Mouse (Mus musculus) embryonic facial prominence, embryonic 14.5 days (tissue): ENCODE measurements around the gene Ube2h. TPM values are rescaled to one million over a fixed set of nuclear protein-coding genes. Genes with fewer than 3 reads are reported as not detected.
"Not testable (repeated sequence)": the region's sequence is repeated elsewhere in the genome, so short reads cannot be mapped to it uniquely, and the experiment has no call there.

Experiments
- ATAC-seq: fragments of 200-750 bp; cut with Nextera tagmentation; 2 replicates; pipeline ENCODE4 v1.8.0; 2017; ENCODE audit warnings: low read depth, moderate number of reproducible peaks, moderate TSS enrichment
- DNase-seq: peaks from one replicate; pipeline ENCODE4 v3.0.0-alpha.2; 2015; ENCODE audit warnings: low spot score
- H3K27ac ChIP-seq: fragments of 300-500 bp; sonication (generic); replicated peaks from 2 replicates; pipeline ENCODE4 v1.5.1; 2014; ENCODE audit warnings: low read depth, mild to moderate bottlenecking, low read length, moderate library complexity
- H3K27me3 ChIP-seq: fragments of 300-500 bp; sonication (generic); replicated peaks from 2 replicates; pipeline ENCODE4 v1.6.1; 2014; ENCODE audit warnings: low read length; ENCODE audit not compliant: control insufficient read depth, insufficient read depth
- H3K36me3 ChIP-seq: fragments of 300-500 bp; sonication (generic); 2 replicates; pipeline ENCODE4 v1.6.1; 2014; ENCODE audit warnings: low read length, mixed read lengths; ENCODE audit not compliant: control insufficient read depth, insufficient read depth
- H3K4me1 ChIP-seq: fragments of 300-500 bp; sonication (generic); 2 replicates; pipeline ENCODE4 v1.6.1; 2014; ENCODE audit warnings: antibody characterized with exemption, low read length; ENCODE audit not compliant: control insufficient read depth, insufficient read depth
- H3K4me2 ChIP-seq: fragments of 300-500 bp; sonication (generic); 2 replicates; pipeline ENCODE4 v1.6.1; 2014; ENCODE audit warnings: low read depth, mild to moderate bottlenecking, low read length, moderate library complexity, mixed read lengths
- H3K4me3 ChIP-seq: fragments of 300-500 bp; sonication (generic); 2 replicates; pipeline ENCODE4 v1.5.1; 2014; ENCODE audit warnings: low read depth, mild to moderate bottlenecking, low read length
- H3K9ac ChIP-seq: fragments of 300-500 bp; sonication (generic); 2 replicates; pipeline ENCODE4 v1.6.1; 2014; ENCODE audit warnings: low read depth, mild to moderate bottlenecking, low read length, moderate library complexity, mixed read lengths
- H3K9me3 ChIP-seq: fragments of 300-500 bp; sonication (generic); 2 replicates; pipeline ENCODE4 v1.6.1; 2016; ENCODE audit warnings: low read length; ENCODE audit not compliant: control insufficient read depth
- WGBS: fragments of 180-500 bp; shearing (Covaris S2); extraction: QIAGEN DNeasy Blood & Tissue Kit; methylation state at CpG from one replicate; pipeline ENCODE4 v1.1.7; 2014; 5-methylcytosine and 5-hydroxymethylcytosine counted together
- polyA plus RNA-seq: library from polyadenylated mRNA; unstranded; fragments of >200 nt; fragmentation: Nextera tagmentation; extraction: Ambion mirVana; gene quantifications from 2 replicates; pipeline ENCODE4 v1.2.1, GENCODE M21; 2014

Ube2h gene
- polyA plus RNA-seq, 1 experiment from 2014 or later: 53.1 TPM

DNA sequence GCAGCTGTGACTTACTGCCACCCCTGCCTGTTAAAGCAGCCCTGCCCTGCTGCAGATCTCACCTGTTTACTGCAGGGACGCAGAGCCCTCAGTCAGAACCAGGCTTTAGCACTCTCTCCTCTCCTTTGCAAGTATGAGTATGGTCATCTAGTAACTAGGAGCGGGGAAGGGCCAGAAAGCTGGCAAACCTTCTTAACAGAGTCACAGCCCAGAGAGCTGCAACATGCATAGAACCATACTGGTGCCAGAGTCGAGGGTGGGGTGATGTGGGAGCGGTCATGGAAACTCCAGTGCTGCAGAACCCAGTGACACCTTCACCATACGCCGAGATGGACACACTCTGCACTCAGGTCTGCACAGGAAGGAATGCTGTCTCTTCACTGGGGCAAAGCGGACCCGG lies 91.9 kb downstream of the Ube2h start:
- no peaks in the 10 kb centered on the region for H3K9me3 ChIP-seq
- no peak overlapping the region for H3K4me3 ChIP-seq
- WGBS: 90% methylated on average over 7 of the region's 8 CpGs
- no peak overlapping the region for H3K27ac ChIP-seq
- no peaks in the 10 kb centered on the region for H3K4me1 ChIP-seq
- H3K27me3 ChIP-seq: no peaks in the 10 kb centered on the region
- ATAC-seq: no peak
- no peak overlapping the region for H3K4me2 ChIP-seq
- H3K9ac ChIP-seq: no peak overlapping the region
- peaks cover 19% of the 10 kb centered on the region; the same call in 1 of the 2 replicates for H3K36me3 ChIP-seq
- no peak for DNase-seq

- no peak overlapping the region for H3K9ac ChIP-seq
- no peak overlapping the region for H3K4me2 ChIP-seq
- ATAC-seq: no peak
- no peaks in the 10 kb centered on the region for H3K4me1 ChIP-seq
- H3K27ac ChIP-seq: no peak overlapping the region
- no peak overlapping the region for H3K4me3 ChIP-seq
- H3K9me3 ChIP-seq: no peaks in the 10 kb centered on the region
- 76% methylated on average over 16 of the region's 16 CpGs for WGBS
- H3K36me3 ChIP-seq: peaks cover 19% of the 10 kb centered on the region; the same call in 1 of the 2 replicates
- no peak for DNase-seq
- no peaks in the 10 kb centered on the region for H3K27me3 ChIP-seq
Observed at GRCm38 (mm10) chr6:30211641-30212455, 92.5 kb downstream of the Ube2h start.

- Histone ChIP-seq H3K4me3 (no peak overlapping the region), H3K9ac (no peak overlapping the region), H3K36me3 (peaks cover 17% of the 10 kb centered on the region; the same call in 1 of the 2 replicates), H3K4me1 (no peaks in the 10 kb centered on the region), H3K27ac (no peak overlapping the region), H3K9me3 (no peaks in the 10 kb centered on the region), H3K4me2 (no peak overlapping the region), H3K27me3 (no peaks in the 10 kb centered on the region)
- DNase-seq: peak; percentile 75
- WGBS: 29% methylated on average over 5 of the region's 5 CpGs
- peak; percentile 50 for ATAC-seq
Observed at GRCm38 (mm10) chr6:30210788-30211187, 93.6 kb downstream of the Ube2h start.

GRCm38 (mm10) chr6:30208844-30209243 lies 95.5 kb downstream of the Ube2h start:
- 40% methylated on average over 4 of the region's 4 CpGs for WGBS
- no peak overlapping the region for H3K4me2 ChIP-seq
- peaks cover 8% of the 10 kb centered on the region; the same call in 1 of the 2 replicates for H3K36me3 ChIP-seq
- no peaks in the 10 kb centered on the region for H3K27me3 ChIP-seq
- H3K4me3 ChIP-seq: no peak overlapping the region
- no peak overlapping the region for H3K27ac ChIP-seq
- no peak for DNase-seq
- H3K9me3 ChIP-seq: no peaks in the 10 kb centered on the region
- H3K9ac ChIP-seq: no peak overlapping the region
- H3K4me1 ChIP-seq: no peaks in the 10 kb centered on the region
- no peak for ATAC-seq

DNA sequence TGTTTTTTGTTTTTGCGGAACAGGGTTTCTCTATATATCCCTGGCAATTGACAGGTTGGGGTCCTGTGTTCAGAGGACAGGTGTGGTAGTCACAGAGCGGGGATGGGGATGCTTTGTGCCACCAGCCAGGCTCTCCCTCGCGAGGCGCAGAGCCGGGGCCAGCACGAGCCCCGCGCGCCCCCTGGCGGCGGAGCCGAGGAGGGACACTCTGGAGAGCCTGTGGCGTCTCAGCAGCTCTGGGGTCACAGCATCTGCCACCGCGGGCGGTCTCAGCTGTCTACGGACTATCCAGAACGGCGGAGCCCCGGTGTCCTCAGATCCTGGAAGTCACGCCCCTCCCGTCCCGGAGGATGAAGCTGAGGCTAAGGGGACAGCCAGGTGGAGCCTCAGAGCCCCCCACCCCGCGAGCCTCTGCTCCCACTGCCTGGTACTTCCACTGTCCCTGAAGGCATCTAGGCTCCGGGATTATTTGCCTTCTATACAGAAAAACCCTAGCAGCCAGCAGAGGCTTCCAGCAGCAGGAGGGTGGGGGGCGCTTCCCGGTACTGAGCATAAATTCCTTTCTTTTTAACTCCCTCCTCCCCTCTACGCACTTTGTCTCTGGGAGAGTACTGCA lies 98.6 kb downstream of the Ube2h start:
- Histone ChIP-seq H3K4me3 (peak overlapping the region; percentile 28), H3K36me3 (no peaks in the 10 kb centered on the region), H3K9me3 (no peaks in the 10 kb centered on the region), H3K4me1 (no peaks in the 10 kb centered on the region), H3K9ac (peak overlapping the region; percentile 52; the same call in 1 of the 2 replicates), H3K27ac (no peak overlapping the region), H3K27me3 (no peaks in the 10 kb centered on the region), H3K4me2 (peak overlapping the region; percentile 56)
- 7% methylated on average over 22 of the region's 30 CpGs for WGBS
- ATAC-seq (peak; percentile 89), DNase-seq (peak; percentile 74)

DNA sequence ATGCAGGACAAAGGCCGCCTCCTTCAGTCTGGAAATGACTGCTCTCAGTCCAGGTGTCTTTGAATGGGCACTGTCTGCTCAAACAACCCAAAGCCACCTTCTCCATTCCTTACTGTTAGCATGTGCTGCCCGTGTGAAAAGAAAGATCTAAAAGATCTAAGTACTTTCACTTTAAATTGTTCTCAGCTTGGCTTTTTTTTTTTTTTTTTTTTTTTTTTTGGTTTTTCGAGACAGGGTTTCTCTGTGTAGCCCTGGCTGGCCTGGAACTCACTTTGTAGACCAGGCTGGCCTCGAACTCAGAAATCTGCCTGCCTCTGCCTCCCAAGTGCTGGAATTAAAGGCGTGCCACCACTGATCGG lies 99.2 kb downstream of the Ube2h start:
- H3K4me3 ChIP-seq, H3K36me3 ChIP-seq, DNase-seq, ATAC-seq, H3K9me3 ChIP-seq, H3K27me3 ChIP-seq, H3K4me2 ChIP-seq, H3K4me1 ChIP-seq, H3K9ac ChIP-seq, H3K27ac ChIP-seq: not testable (repeated sequence)
- 81% methylated on average over 5 of the region's 6 CpGs for WGBS

DNA sequence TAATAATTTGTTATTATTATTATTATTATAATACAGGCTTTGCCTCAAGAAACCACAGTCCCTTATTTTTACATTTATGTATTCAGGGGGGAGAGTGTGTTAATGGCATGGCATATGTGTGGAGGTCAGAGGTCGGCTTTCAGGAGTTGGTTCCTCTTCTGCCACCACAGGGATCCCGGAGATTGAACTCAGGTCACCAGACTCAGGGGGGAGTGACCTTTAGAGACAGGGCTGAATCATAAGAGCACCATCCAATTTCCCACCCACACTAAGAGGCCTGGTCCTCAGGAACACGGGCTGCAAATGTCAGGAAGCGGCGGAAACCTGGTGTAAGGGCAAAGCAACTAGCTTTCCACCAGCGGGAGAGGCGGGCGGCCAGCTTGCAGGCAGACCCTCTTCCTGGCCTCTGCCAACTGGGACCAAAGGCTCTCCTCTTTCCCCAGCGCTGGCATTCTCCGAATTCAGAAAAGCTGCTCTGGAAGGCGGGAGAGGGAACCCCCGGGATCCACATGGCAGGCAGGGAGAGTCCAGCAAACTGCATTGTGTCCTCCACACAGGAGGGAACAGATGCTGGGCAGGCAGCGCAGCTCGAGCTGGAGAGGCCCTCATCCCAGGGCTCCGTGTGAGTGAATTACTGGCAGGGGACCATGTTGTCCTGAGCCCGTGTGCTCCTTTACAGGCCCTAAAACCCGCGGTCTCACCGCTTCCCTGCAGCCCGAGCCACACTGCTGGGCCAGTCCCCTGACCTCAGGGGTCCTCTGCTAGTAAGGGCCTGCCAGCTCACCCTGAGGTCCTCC lies 99.8 kb downstream of the Ube2h start:
- Histone ChIP-seq H3K27ac (no peak overlapping the region), H3K4me3 (no peak overlapping the region), H3K4me2 (no peak overlapping the region), H3K27me3 (no peaks in the 10 kb centered on the region), H3K36me3 (no peaks in the 10 kb centered on the region), H3K4me1 (0 out of 2 replicates have a peak, but pooled peaks cover 1% of the 10 kb centered on the region), H3K9me3 (no peaks in the 10 kb centered on the region), H3K9ac (no peak overlapping the region)
- ATAC-seq (0 out of 2 replicates have a peak, but pooled peaks have one; percentile 23), DNase-seq (no peak)
- WGBS: 56% methylated on average over 20 of the region's 20 CpGs

DNA sequence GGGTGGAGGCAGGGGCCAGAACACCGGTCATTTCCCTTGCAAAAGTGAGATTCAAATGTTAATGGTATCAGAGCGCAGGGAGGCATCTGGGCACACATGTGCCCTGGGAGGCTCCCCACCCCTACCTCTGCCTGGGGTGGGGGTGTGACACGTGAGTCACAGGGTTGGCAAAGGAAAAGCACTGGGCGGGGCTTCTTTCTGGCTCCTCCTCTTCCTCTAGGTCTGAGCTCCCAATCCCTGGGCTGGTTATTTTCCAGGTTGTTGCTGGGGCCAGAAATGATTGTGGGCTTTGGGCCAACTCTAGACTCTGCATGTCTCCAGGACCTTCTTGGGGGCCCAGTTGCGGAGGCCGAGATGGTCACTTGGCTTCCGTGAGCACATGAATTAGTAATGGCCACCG lies 108.2 kb downstream of the Ube2h start:
- no peaks in the 10 kb centered on the region for H3K27me3 ChIP-seq
- H3K36me3 ChIP-seq: no peaks in the 10 kb centered on the region
- H3K9me3 ChIP-seq: no peaks in the 10 kb centered on the region
- H3K27ac ChIP-seq: no peak overlapping the region
- WGBS: 74% methylated on average over 8 of the region's 8 CpGs
- ATAC-seq (no peak), DNase-seq (no peak)
- no peak overlapping the region for H3K4me3 ChIP-seq
- H3K4me1 ChIP-seq: 0 out of 2 replicates have a peak, but pooled peaks cover 3% of the 10 kb centered on the region
- H3K9ac ChIP-seq: no peak overlapping the region
- H3K4me2 ChIP-seq: no peak overlapping the region
